Mouse (Mus musculus): ENCODE measurements at regions not wholly inside any gene's neighbourhood (a gene's known extent, or its start where the extent isn't known, plus 50 kb on each side); places are given as distances from the start of the nearest gene placed in this dataset.
A peak's percentile ranks its signal among the peaks of the same experiment; 100 is the strongest.

DNA sequence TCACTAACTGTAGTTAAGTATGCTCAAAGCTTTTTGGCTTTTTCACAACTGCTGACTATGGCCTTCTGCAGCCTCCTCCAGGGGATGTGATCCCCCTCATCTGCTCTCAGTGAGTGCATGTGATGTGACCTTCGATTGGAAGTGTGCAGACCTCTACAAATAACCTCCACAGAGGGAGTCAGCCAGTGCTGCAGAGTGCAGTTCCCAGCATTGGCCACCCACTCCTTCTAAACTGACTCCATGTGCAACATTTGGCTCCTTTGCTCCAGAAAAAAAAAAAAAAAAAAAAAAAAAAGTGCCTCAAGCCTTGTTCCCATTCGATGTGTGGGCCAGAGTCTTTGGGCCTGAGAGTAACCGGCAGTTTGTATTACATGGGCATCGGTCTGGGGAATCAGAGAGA lies 75.7 kb upstream of the Rab3gap2 start:
- TF ChIP-seq CTCF (conservative IDR thresholded peaks at IDR 0.05 in 1 of 2, IDR thresholded peaks at IDR 0.05 in 1 of 2; ENCODE audit: low read depth in 2 of 2, low read length in 2 of 2) = no peak
- TF ChIP-seq ZC3H11A (IDR thresholded peaks at IDR 0.05; ENCODE audit: low read depth, low read length) = no peak
- TF ChIP-seq POLR2AphosphoS2 (IDR thresholded peaks at IDR 0.05; ENCODE audit: low read depth, low read length) = no peak
- TF ChIP-seq SIN3A (IDR thresholded peaks at IDR 0.05; ENCODE audit: low read length) = no peak
- TF ChIP-seq MEF2A (IDR thresholded peaks at IDR 0.05; ENCODE audit: borderline replicate concordance, low read depth, low read length) = no peak
- TF ChIP-seq NRF1 (IDR thresholded peaks at IDR 0.05; ENCODE audit: low read depth, low read length) = no peak
- no peak for TF ChIP-seq TCF12 (IDR thresholded peaks at IDR 0.05; ENCODE audit: low read depth, low read length)
- no peak for TF ChIP-seq HCFC1 (IDR thresholded peaks at IDR 0.05; ENCODE audit: low read depth, low read length)
- Histone ChIP-seq H3K4me3 (replicated peaks in 1 of 3; ENCODE audit: low read depth in 2 of 3, low read length in 2 of 3, poor library complexity in 1 of 3) (no peak overlapping the region), H3K36me3 (replicated peaks in 1 of 2; ENCODE audit: control insufficient read depth in 1 of 2, insufficient read depth in 1 of 2, low read length in 1 of 2) (no peaks in the 10 kb centered on the region), H3K9me3 (replicated peaks; ENCODE audit: low read length) (no peaks in the 10 kb centered on the region), H3K27ac (ENCODE audit: insufficient read depth, low read depth) (no peak overlapping the region), H3K27me3 (replicated peaks) (no peaks in the 10 kb centered on the region), H3K9ac (ENCODE audit: insufficient read depth, low read depth) (no peak overlapping the region), H3K4me1 (ENCODE audit: control insufficient read depth in 1 of 2, insufficient read depth in 2 of 2) (no peaks in the 10 kb centered on the region), H3K4me2 (ENCODE audit: insufficient read depth, low read depth, poor library complexity, severe bottlenecking) (no peak overlapping the region), H3K79me2 (replicated peaks; ENCODE audit: control insufficient read depth, extremely low read depth, insufficient read depth, poor library complexity, severe bottlenecking) (no peaks in the 10 kb centered on the region)
- in situ Hi-C loops (cut with MboI; ENCODE audit: low pct_ligation_motif_present, low pct_unique_long_range_greater_than_20kb, low sequenced_read_pairs) = no loop called here
- dilution Hi-C loops (cut with MboI; ENCODE audit: extremely low pct_ligation_motif_present, extremely low pct_unique_long_range_greater_than_20kb, low sequenced_read_pairs) = no loop called here
- no peak for DNase-seq (ENCODE audit: extremely low read depth)

DNA sequence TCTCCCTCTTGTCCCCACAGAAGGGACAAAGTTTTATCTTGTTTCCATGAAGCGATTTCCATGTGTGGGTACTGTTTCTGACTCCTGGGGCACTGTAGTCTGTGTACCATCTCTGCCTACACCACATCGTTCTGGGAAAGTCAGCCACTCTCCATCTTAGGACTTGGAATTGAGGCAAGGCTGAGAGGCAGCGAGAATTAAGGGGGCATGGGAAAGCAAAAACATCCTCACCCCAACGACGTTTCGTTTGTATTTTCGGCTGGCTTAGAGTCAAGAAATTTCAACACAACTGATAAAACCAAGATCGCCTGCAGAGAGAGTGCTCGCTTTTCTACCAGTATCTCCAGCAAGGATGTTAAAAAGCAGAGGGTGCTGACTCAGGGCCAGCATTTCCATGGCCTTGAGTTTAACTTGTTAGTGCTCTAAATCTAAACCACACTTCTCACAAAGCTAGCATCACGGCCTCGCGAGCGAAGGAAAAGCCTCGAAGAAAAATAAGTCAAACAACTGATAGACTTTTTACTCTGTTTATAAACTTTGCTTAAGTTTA lies 78.1 kb upstream of the Rab3gap2 start:
- dilution Hi-C loops (cut with MboI; ENCODE audit: extremely low pct_ligation_motif_present, extremely low pct_unique_long_range_greater_than_20kb, low sequenced_read_pairs) (no loop called here), in situ Hi-C loops (cut with MboI; ENCODE audit: low pct_ligation_motif_present, low pct_unique_long_range_greater_than_20kb, low sequenced_read_pairs) (no loop called here)

DNA sequence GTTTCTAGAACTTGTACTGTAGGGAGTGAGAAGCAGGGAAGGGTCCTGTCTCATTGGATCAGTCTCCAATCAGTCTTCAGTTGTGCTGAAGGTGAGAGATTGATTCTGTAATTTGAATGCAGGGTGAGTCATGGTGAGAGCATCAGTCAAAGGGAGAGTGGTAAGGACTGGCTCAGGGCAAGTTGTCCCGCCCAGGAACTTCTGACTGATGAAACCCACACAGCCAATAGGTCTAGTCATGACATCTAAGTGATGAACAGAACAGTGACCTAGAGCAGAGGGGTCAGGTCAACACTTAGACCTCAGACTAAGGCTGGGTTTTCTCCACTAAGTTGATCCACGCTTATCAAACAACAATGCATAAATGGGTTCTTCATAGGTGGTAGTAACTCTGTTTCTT lies 82.4 kb upstream of the Rab3gap2 start:
- Histone ChIP-seq H3K4me2 (ENCODE audit: insufficient read depth, low read depth, poor library complexity, severe bottlenecking) (no peak overlapping the region), H3K27ac (ENCODE audit: insufficient read depth, low read depth) (no peak overlapping the region), H3K79me2 (replicated peaks; ENCODE audit: control insufficient read depth, extremely low read depth, insufficient read depth, poor library complexity, severe bottlenecking) (no peaks in the 10 kb centered on the region), H3K9ac (ENCODE audit: insufficient read depth, low read depth) (no peak overlapping the region), H3K4me3 (replicated peaks in 1 of 3; ENCODE audit: low read depth in 2 of 3, low read length in 2 of 3, poor library complexity in 1 of 3) (no peak overlapping the region), H3K9me3 (replicated peaks; ENCODE audit: low read length) (no peaks in the 10 kb centered on the region), H3K27me3 (replicated peaks) (no peaks in the 10 kb centered on the region), H3K4me1 (ENCODE audit: control insufficient read depth in 1 of 2, insufficient read depth in 2 of 2) (no peaks in the 10 kb centered on the region), H3K36me3 (replicated peaks in 1 of 2; ENCODE audit: control insufficient read depth in 1 of 2, insufficient read depth in 1 of 2, low read length in 1 of 2) (no peaks in the 10 kb centered on the region)
- in situ Hi-C loops (cut with MboI; ENCODE audit: low pct_ligation_motif_present, low pct_unique_long_range_greater_than_20kb, low sequenced_read_pairs) (no loop called here), dilution Hi-C loops (cut with MboI; ENCODE audit: extremely low pct_ligation_motif_present, extremely low pct_unique_long_range_greater_than_20kb, low sequenced_read_pairs) (no loop called here)
- TF ChIP-seq NRF1 (IDR thresholded peaks at IDR 0.05; ENCODE audit: low read depth, low read length) (no peak), USF2 (conservative IDR thresholded peaks at IDR 0.05; ENCODE audit: low read depth, low read length) (no peak), JUND (conservative IDR thresholded peaks at IDR 0.05; ENCODE audit: low read depth, low read length) (no peak), USF1 (IDR thresholded peaks at IDR 0.05; ENCODE audit: low read depth, low read length) (no peak), CHD1 (IDR thresholded peaks at IDR 0.05; ENCODE audit: low read depth, low read length) (no peak), SMC3 (IDR thresholded peaks at IDR 0.05; ENCODE audit: low read depth, low read length) (no peak), NELFE (IDR thresholded peaks at IDR 0.05; ENCODE audit: low read depth, low read length) (no peak)
- peak; percentile 11 for DNase-seq (ENCODE audit: extremely low read depth)

More for the DNA sequence above, 78.1 kb upstream of the Rab3gap2 start:
- no peaks in the 10 kb centered on the region for H3K9me3 ChIP-seq (replicated peaks; ENCODE audit: low read length)
- H3K79me2 ChIP-seq (replicated peaks; ENCODE audit: control insufficient read depth, extremely low read depth, insufficient read depth, poor library complexity, severe bottlenecking) = no peaks in the 10 kb centered on the region
- H3K4me3 ChIP-seq (replicated peaks in 1 of 3; ENCODE audit: low read depth in 2 of 3, low read length in 2 of 3, poor library complexity in 1 of 3) = no peak overlapping the region
- H3K4me2 ChIP-seq (ENCODE audit: insufficient read depth, low read depth, poor library complexity, severe bottlenecking) = no peak overlapping the region
- TF ChIP-seq MAZ (IDR thresholded peaks at IDR 0.05; ENCODE audit: low read depth, low read length) (no peak), USF1 (IDR thresholded peaks at IDR 0.05; ENCODE audit: low read depth, low read length) (no peak), BHLHE40 (IDR thresholded peaks at IDR 0.05; ENCODE audit: low read depth, low read length) (no peak), NRF1 (IDR thresholded peaks at IDR 0.05; ENCODE audit: low read depth, low read length) (no peak), JUN (IDR thresholded peaks at IDR 0.05; ENCODE audit: insufficient read depth, low read depth, low read length) (no peak)
- H3K4me1 ChIP-seq (ENCODE audit: control insufficient read depth in 1 of 2, insufficient read depth in 2 of 2) = no peaks in the 10 kb centered on the region
- no peaks in the 10 kb centered on the region for H3K36me3 ChIP-seq (replicated peaks in 1 of 2; ENCODE audit: control insufficient read depth in 1 of 2, insufficient read depth in 1 of 2, low read length in 1 of 2)
- no peak overlapping the region for H3K9ac ChIP-seq (ENCODE audit: insufficient read depth, low read depth)
- no peak for DNase-seq (ENCODE audit: extremely low read depth)
- H3K27me3 ChIP-seq (replicated peaks) = no peaks in the 10 kb centered on the region
- H3K27ac ChIP-seq (ENCODE audit: insufficient read depth, low read depth) = no peak overlapping the region
